Mouse (Mus musculus): ENCODE measurements around the gene Cdc34.

- TF ChIP-seq POLR2A (IDR thresholded peaks at IDR 0.05; ENCODE audit: low read depth, low read length) (no peak), CTCF (IDR thresholded peaks at IDR 0.05; ENCODE audit: borderline replicate concordance, insufficient read depth, low read length) (no peak)
Observed at GRCm38 (mm10) chr10:79717640-79718357, 35.8 kb downstream of the Cdc34 start.
